Mouse (Mus musculus) adrenal gland, postnatal 25 days (tissue): ENCODE data around the gene Smad6. TPM values are rescaled to one million over a fixed set of nuclear protein-coding genes. Genes with fewer than 3 reads are reported as not detected.
A peak's percentile ranks its signal among the peaks of the same experiment; 100 is the strongest.

Source experiments
- DNase-seq: peaks from one replicate; pipeline ENCODE4 v3.0.0; 2021; ENCODE audit warnings: mixed read lengths
- total RNA-seq: library from RNA; stranded (reverse); gene quantifications from 2 replicates; pipeline ENCODE4 v1.2.3, GENCODE M21; 2021

Smad6 gene
- total RNA-seq, 1 experiment from 2014 or later, result 13.6 TPM

GRCm38 (mm10) chr9:64022562-64023366, 905 bp upstream of the Smad6 start:
- DNase-seq, result peak; percentile 98

GRCm38 (mm10) chr9:64021319-64021850, 474 bp downstream of the Smad6 start:
- no peak for DNase-seq

- DNase-seq, result peak; percentile 50
Observed at GRCm38 (mm10) chr9:64020606-64021318, 1.1 kb downstream of the Smad6 start.

GRCm38 (mm10) chr9:64020171-64020605, 1.7 kb downstream of the Smad6 start:
- DNase-seq, result peak; percentile 44

- no peak for DNase-seq
Observed at GRCm38 (mm10) chr9:64019036-64019886, 2.6 kb downstream of the Smad6 start.

GRCm38 (mm10) chr9:64017861-64018793, 3.7 kb downstream of the Smad6 start:
- peak; percentile 65 for DNase-seq

- peak; percentile 62 for DNase-seq
Observed at GRCm38 (mm10) chr9:64016648-64017400, 5.0 kb downstream of the Smad6 start.

- DNase-seq, result no peak
Observed at GRCm38 (mm10) chr9:64016092-64016491, 5.8 kb downstream of the Smad6 start.

GRCm38 (mm10) chr9:64014801-64015200, 7.1 kb downstream of the Smad6 start:
- no peak for DNase-seq

GRCm38 (mm10) chr9:64011356-64011755, 10.5 kb downstream of the Smad6 start:
- no peak for DNase-seq

GRCm38 (mm10) chr9:64002981-64003380, 18.9 kb downstream of the Smad6 start:
- no peak for DNase-seq

GRCm38 (mm10) chr9:64001081-64001480, 20.8 kb downstream of the Smad6 start:
- DNase-seq, result no peak

- no peak for DNase-seq
Observed at GRCm38 (mm10) chr9:64000085-64000484, 21.8 kb downstream of the Smad6 start.

- DNase-seq, result no peak
Observed at GRCm38 (mm10) chr9:63999194-63999593, 22.7 kb downstream of the Smad6 start.

GRCm38 (mm10) chr9:63998026-63998425, 23.8 kb downstream of the Smad6 start:
- peak; percentile 52 for DNase-seq

- peak; percentile 71 for DNase-seq
Observed at GRCm38 (mm10) chr9:63997439-63997838, 24.4 kb downstream of the Smad6 start.

GRCm38 (mm10) chr9:63993256-63993655, 28.6 kb downstream of the Smad6 start:
- no peak for DNase-seq

GRCm38 (mm10) chr9:63992761-63993160, 29.1 kb downstream of the Smad6 start:
- DNase-seq, result no peak

- no peak for DNase-seq
Observed at GRCm38 (mm10) chr9:63991193-63991592, 30.7 kb downstream of the Smad6 start.

- DNase-seq, result no peak
Observed at GRCm38 (mm10) chr9:63989641-63990040, 32.2 kb downstream of the Smad6 start.
